Mouse (Mus musculus) urinary bladder, postnatal 0 days (tissue): ENCODE measurements around the gene Fer1l5. TPM values are rescaled to one million over a fixed set of nuclear protein-coding genes. Genes with fewer than 3 reads are reported as not detected.

Experiments used
- microRNA-seq: library from miRNA; unstranded; fragments of <30 nt; microRNA quantifications from one replicate; pipeline ENCODE4, GENCODE M21; 2016
- polyA plus RNA-seq: library from polyadenylated mRNA; unstranded; fragments of >200 nt; fragmentation: Nextera tagmentation; extraction: Ambion mirVana; gene quantifications from 2 replicates; pipeline ENCODE4 v1.2.1, GENCODE M21; 2015

Gene Fer1l5
- 0.16 and 0.19 TPM in 2 replicates for polyA plus RNA-seq

DNA sequence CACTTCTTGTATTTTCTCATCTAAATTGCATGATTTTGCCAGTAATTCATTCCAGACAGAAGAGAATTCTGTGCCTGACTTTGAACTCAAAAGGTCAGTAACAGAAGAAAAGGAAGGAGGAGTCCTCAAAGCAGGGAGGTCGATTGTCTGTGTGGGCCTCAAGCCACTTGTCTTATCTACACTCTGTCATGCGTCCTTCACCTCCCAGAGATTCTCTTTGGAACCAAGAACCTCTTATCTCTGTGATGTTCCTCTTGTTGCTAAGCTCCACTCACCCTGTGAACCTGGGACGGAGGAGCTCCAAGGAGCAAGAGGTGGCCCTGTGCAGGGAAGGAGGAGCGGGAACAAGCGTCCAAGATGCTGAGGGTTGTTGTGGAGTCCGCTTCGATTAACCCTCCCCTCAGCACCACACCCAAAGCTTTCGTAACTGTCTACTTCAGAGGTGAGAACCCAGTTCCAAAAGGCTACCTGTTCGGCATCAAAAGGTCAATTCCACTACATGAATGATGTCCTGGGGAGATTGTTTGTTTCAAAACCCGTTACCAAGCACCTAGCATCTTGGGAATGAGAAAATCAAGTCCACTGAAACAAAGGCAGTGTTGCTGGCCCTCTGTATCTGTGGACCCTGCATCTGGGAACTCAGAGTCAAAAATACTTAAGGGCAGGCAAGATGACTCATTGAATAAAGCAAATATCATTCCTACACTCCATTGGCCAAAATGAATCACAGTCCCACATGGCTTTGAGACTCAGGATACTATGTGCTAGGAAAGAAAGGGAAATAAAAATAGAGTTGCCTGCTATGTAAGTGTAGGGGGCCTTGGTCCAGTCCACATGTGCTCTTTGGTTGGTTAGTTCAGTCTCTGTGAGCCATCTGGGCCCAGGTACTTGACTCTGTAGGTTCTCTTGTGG, at the start of gene Fer1l5:
Gene Fer1l5 (plus strand): TSS at position 358 of the 912 bp plus-strand sequence.

DNA sequence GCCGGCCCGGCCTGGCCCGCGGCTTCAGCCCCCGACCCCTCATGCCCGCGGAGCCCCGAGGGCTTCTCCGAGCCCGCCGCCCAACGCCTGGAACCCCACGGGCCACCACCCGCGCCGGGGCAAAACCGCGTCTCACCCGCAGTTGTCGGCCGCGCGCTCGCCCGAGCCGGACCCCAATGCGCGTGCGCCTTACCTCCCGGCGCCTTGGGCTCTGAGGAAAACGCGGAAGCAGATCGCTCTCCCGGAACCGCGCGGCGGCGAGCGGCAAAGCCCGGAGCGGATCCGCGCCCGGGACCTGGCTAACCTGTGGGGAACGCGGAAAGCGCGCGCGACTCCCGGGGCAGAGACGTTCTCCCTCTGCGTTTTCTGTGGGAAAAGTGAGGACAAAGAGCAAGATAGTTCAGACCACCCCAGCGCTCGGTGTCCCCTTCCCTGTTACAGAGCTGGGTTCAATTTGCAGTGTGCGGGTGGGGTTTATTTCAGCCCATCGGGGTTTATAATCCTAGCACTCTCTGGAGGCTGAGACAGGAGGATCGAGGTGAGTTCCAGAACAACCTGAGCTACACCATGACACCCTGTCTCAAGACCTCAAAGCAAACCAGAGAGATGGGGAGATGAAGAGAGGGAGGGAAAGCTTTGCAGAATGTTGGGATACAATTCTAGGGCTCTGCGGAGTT, 3.0 kb upstream of the Fer1l5 start, which contains the start of gene Kansl3:
Gene Kansl3 (minus strand): TSS at position 213 of the 677 bp plus-strand sequence.

DNA sequence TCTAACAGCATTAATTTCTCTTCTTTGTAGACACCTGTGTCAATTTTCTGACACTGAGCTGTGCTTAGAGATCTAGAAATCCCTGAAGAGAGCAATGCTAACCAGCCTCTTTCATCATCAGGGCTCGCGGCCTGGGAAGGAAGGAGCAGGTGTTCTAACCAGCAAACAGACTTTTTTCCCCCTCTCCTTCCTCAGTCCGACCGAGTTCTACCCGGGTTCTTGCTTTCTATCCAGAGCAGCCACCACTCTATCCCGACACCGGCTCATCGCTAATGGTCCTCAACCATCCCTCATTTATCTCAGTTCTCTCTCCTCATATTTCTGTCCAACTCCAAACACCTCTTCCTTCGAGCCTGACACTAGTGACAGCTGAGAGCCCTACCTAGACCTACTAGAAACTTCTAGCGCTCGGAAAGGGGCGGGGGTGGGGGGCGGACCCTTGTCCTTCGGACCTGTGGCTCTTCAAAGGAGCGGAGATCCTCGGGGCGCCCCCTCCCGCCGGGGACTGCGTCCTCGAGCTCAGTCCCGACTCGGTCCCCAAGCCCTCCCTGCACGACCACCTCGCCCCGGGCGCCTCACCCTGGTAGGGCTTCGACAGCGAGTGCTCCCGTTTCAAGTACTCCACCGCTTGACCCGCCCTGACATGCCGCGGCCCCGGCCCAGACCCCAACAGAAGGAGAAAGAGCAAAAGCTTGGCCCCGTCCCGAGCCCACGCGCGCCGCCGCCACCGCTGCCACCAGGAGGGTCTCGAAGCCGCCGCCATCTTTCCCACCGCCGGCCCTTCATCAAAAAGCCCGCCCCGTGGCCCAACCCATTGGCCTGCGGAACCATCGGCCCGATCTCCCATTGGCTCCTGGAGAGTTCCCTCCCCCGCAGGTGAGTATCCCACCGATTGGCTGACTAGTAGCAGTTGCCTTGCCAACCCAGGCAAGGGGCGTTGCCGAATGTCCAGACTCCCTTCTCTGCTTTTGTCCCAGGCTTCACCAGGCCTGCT, 72.7 kb downstream of the Fer1l5 start, which contains the start of gene Lman2l:
Gene Lman2l (minus strand): TSS at position 801 of the 994 bp plus-strand sequence.

DNA sequence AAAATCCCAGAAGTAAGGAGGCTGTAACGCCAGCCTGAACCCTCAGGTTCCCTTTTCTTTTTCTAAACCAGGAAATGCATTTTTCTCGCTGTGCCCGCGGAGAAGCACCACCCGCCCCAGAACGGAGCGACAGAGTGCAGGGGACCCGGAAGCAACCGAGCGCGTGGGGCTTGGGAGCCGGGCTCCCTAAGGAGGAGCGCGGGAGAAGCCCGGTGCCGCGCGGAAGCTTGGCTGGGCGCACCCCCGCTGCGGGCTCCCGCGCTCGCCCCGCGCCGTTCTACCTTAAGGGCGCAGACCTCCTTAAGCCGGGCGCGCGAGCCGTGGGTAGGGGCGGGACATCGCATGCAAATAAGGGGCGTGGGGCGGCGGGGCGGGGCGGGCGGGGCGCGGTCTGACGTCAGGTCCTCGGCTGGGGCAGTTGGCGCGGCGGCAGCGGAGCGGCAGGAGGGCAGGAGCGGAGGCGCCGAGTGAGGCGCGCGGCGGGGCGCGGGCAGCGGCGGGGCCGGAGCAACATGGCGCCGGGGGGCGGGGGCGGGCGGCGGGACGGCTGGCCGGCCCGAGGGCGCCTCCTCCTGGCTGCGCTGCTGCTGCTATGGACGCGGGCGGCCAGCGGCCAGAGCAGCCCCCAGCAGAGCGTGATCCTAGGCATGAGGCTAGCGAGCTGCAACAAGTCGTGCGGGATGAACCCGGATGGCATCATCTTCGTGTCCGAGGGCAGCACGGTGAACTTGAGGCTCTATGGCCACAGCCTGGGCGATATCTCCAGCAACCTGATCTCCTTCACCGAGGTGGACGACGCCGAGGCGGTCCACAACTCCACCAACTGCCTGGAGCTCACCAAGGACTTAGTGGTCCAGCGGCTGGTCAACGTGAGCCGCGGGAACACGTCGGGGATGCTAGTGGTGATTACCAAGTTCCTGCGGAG, 99.4 kb downstream of the Fer1l5 start, which contains the start of gene Cnnm4:
Gene Cnnm4 (plus strand): TSS at position 440 of the 925 bp plus-strand sequence.

Small RNA genes lying within 50 kb of the gene (microRNA-seq; reads per million reads assigned to microRNA genes)
- not detected for gene Mir6898

Other genes starting within 250 kb of the Fer1l5 start
- gene Uggt1, start 127.6 kb upstream of the Fer1l5 start, polyA plus RNA-seq, result 20.2 and 24.4 TPM in 2 replicates
- 1.7 and 4.9 TPM in 2 replicates for gene Neurl3, start 97.6 kb upstream of the Fer1l5 start, polyA plus RNA-seq
- gene Arid5a, start 64.6 kb upstream of the Fer1l5 start, polyA plus RNA-seq, result 6.0 and 6.2 TPM in 2 replicates
- 20.0 and 21.5 TPM in 2 replicates for gene Kansl3, start 3.1 kb upstream of the Fer1l5 start, polyA plus RNA-seq
- 15.5 and 15.9 TPM in 2 replicates for gene Lman2l, start 73.0 kb downstream of the Fer1l5 start, polyA plus RNA-seq
- 10.0 and 11.8 TPM in 2 replicates for gene Cnnm4, start 99.3 kb downstream of the Fer1l5 start, polyA plus RNA-seq
- 1.2 and 1.3 TPM in 2 replicates for gene Cnnm3, start 139.6 kb downstream of the Fer1l5 start, polyA plus RNA-seq
- 11.8 and 13.1 TPM in 2 replicates for gene Ankrd23, start 164.6 kb downstream of the Fer1l5 start, polyA plus RNA-seq
- gene Gm42417, start 167.1 kb downstream of the Fer1l5 start, polyA plus RNA-seq, result 1.0 TPM in 1 of 2 replicates, not detected in the other
- 20.9 and 28.5 TPM in 2 replicates for gene Ankrd39, start 175.2 kb downstream of the Fer1l5 start, polyA plus RNA-seq
- gene Sema4c, start 186.1 kb downstream of the Fer1l5 start, polyA plus RNA-seq, result 8.2 and 9.7 TPM in 2 replicates